Mouse (Mus musculus) CH12.LX (cell line): ENCODE measurements around the gene Asprv1. TPM values are rescaled to one million over a fixed set of nuclear protein-coding genes. Genes with fewer than 3 reads are reported as not detected.

Experiments used
- DNase-seq: peaks from one replicate; pipeline ENCODE4 v3.0.0-alpha.2; 2013; ENCODE audit errors: extremely low read depth
- H3K27ac ChIP-seq: 2 replicates; pipeline ENCODE4 v1.5.1; 2012; ENCODE audit warnings: low read depth, mild to moderate bottlenecking, control low read depth, moderate library complexity; ENCODE audit not compliant: insufficient read depth
- H3K27me3 ChIP-seq: replicated peaks from 2 replicates; pipeline ENCODE3; 2012; ENCODE audit warnings: inconsistent platforms
- H3K36me3 ChIP-seq, 2 experiments: replicated peaks in 1 of 2; 2 replicates each; pipeline versions ENCODE3 to v1.6.1; 2012; ENCODE audit warnings: inconsistent platforms in 1 of 2, low read length in 1 of 2, mild to moderate bottlenecking in 1 of 2, mixed read lengths in 1 of 2, moderate library complexity in 1 of 2; ENCODE audit not compliant: control insufficient read depth in 1 of 2, insufficient read depth in 1 of 2
- H3K4me1 ChIP-seq, 2 experiments: 2 replicates each; pipeline ENCODE4 v1.6.1; 2012; ENCODE audit warnings: inconsistent platforms in 1 of 2, moderate library complexity in 1 of 2; ENCODE audit not compliant: insufficient read depth in 2 of 2, control insufficient read depth in 1 of 2
- H3K4me2 ChIP-seq: 2 replicates; pipeline ENCODE4 v1.6.1; 2012; ENCODE audit warnings: low read depth, mild to moderate bottlenecking, control low read depth; ENCODE audit not compliant: poor library complexity, insufficient read depth, severe bottlenecking
- H3K4me3 ChIP-seq, 3 experiments: fragments of 150-350 bp in 1 of 3; sonication (generic) in 1 of 3; replicated peaks in 1 of 3; 2 replicates each; pipeline versions ENCODE3 to v1.5.1; 2011 to 2012; ENCODE audit warnings: low read depth in 2 of 3, low read length in 2 of 3, mild to moderate bottlenecking in 2 of 3, moderate library complexity in 2 of 3, control low read depth in 1 of 3, improper control_type of control experiment in 1 of 3, inconsistent platforms in 1 of 3, mixed read lengths in 1 of 3; ENCODE audit not compliant: poor library complexity in 1 of 3
- H3K79me2 ChIP-seq: replicated peaks from 2 replicates; pipeline ENCODE4 v1.6.1; 2012; ENCODE audit warnings: mild to moderate bottlenecking, moderate library complexity; ENCODE audit not compliant: control insufficient read depth, poor library complexity, insufficient read depth, severe bottlenecking; ENCODE audit errors: extremely low read depth
- H3K9ac ChIP-seq: 2 replicates; pipeline ENCODE4 v1.6.1; 2012; ENCODE audit warnings: low read depth, mild to moderate bottlenecking, control low read depth, moderate library complexity; ENCODE audit not compliant: insufficient read depth
- H3K9me3 ChIP-seq: replicated peaks from 2 replicates; pipeline ENCODE3; 2012; ENCODE audit warnings: low read length, inconsistent platforms, mixed read lengths
- BHLHE40 ChIP-seq: IDR thresholded peaks from 2 replicates; pipeline ENCODE4 v1.6.1; 2011; ENCODE audit warnings: mild to moderate bottlenecking, low read depth, low read length, improper control_type of control experiment
- CHD1 ChIP-seq: IDR thresholded peaks from 2 replicates; pipeline ENCODE4 v1.6.1; 2012; ENCODE audit warnings: low read depth, low read length, improper control_type of control experiment, inconsistent platforms
- CHD2 ChIP-seq: IDR thresholded peaks from 2 replicates; pipeline ENCODE4 v1.6.1; 2011; ENCODE audit warnings: low read length, improper control_type of control experiment
- CTCF ChIP-seq, 2 experiments: IDR thresholded peaks in 1 of 2; conservative IDR thresholded peaks in 1 of 2; 2 replicates each; pipeline ENCODE4 v1.5.1; 2011 to 2012; ENCODE audit warnings: low read depth in 2 of 2, low read length in 2 of 2, improper control_type of control experiment in 1 of 2, inconsistent platforms in 1 of 2, mild to moderate bottlenecking in 1 of 2, moderate library complexity in 1 of 2
- E2F4 ChIP-seq: IDR thresholded peaks from 2 replicates; pipeline ENCODE4 v1.6.1; 2011; ENCODE audit warnings: low read depth, low read length, improper control_type of control experiment; ENCODE audit not compliant: insufficient replicate concordance
- ELF1 ChIP-seq: IDR thresholded peaks from 2 replicates; pipeline ENCODE4 v1.6.1; 2014; ENCODE audit warnings: low read depth, mild to moderate bottlenecking, inconsistent platforms, low read length, improper control_type of control experiment
- EP300 ChIP-seq: IDR thresholded peaks from 2 replicates; pipeline ENCODE4 v1.6.1; 2011; ENCODE audit warnings: low read length, improper control_type of control experiment
- ETS1 ChIP-seq: conservative IDR thresholded peaks from 2 replicates; pipeline ENCODE4 v1.6.1; 2012; ENCODE audit warnings: low read depth, mild to moderate bottlenecking, inconsistent platforms, low read length, improper control_type of control experiment, moderate library complexity
- GABPA ChIP-seq: IDR thresholded peaks from 2 replicates; pipeline ENCODE4 v1.6.1; 2012; ENCODE audit warnings: low read depth, low read length, improper control_type of control experiment, inconsistent platforms; ENCODE audit not compliant: insufficient replicate concordance
- HCFC1 ChIP-seq: IDR thresholded peaks from 2 replicates; pipeline ENCODE4 v1.6.1; 2012; ENCODE audit warnings: low read depth, mild to moderate bottlenecking, inconsistent platforms, low read length, improper control_type of control experiment
- IRF4 ChIP-seq: IDR thresholded peaks from 2 replicates; pipeline ENCODE4 v1.6.1; 2014; ENCODE audit warnings: low read depth, mild to moderate bottlenecking, inconsistent platforms, low read length, improper control_type of control experiment
- JUN ChIP-seq: IDR thresholded peaks from 2 replicates; pipeline ENCODE4 v1.6.1; 2011; ENCODE audit warnings: low read depth, mild to moderate bottlenecking, low read length, improper control_type of control experiment, moderate library complexity; ENCODE audit not compliant: insufficient read depth
- JUND ChIP-seq: conservative IDR thresholded peaks from 2 replicates; pipeline ENCODE4 v1.6.1; 2011; ENCODE audit warnings: low read depth, low read length, improper control_type of control experiment
- KAT2A ChIP-seq: IDR thresholded peaks from 2 replicates; pipeline ENCODE4 v1.6.1; 2012; ENCODE audit warnings: low read length, improper control_type of control experiment, inconsistent platforms; ENCODE audit not compliant: insufficient replicate concordance
- MAFK ChIP-seq: IDR thresholded peaks from 2 replicates; pipeline ENCODE4 v1.6.1; 2011; ENCODE audit warnings: low read length, improper control_type of control experiment; ENCODE audit not compliant: insufficient replicate concordance
- MAX ChIP-seq: IDR thresholded peaks from 2 replicates; pipeline ENCODE4 v1.6.1; 2011; ENCODE audit warnings: low read length, improper control_type of control experiment
- MAZ ChIP-seq: IDR thresholded peaks from 2 replicates; pipeline ENCODE4 v1.6.1; 2012; ENCODE audit warnings: low read depth, mild to moderate bottlenecking, inconsistent platforms, low read length, improper control_type of control experiment, moderate library complexity
- MEF2A ChIP-seq: IDR thresholded peaks from 2 replicates; pipeline ENCODE4 v1.6.1; 2014; ENCODE audit warnings: low read depth, mild to moderate bottlenecking, inconsistent platforms, low read length, improper control_type of control experiment, borderline replicate concordance
- MXI1 ChIP-seq: IDR thresholded peaks from 2 replicates; pipeline ENCODE4 v1.6.1; 2011; ENCODE audit warnings: mild to moderate bottlenecking, low read depth, low read length, improper control_type of control experiment
- MYC ChIP-seq: IDR thresholded peaks from 2 replicates; pipeline ENCODE4 v1.6.1; 2011; ENCODE audit warnings: low read depth, mild to moderate bottlenecking, improper control_type of control experiment, low read length
- NELFE ChIP-seq: IDR thresholded peaks from 2 replicates; pipeline ENCODE4 v1.6.1; 2011; ENCODE audit warnings: low read depth, low read length, improper control_type of control experiment
- NRF1 ChIP-seq: IDR thresholded peaks from 2 replicates; pipeline ENCODE4 v1.6.1; 2014; ENCODE audit warnings: low read depth, mild to moderate bottlenecking, inconsistent platforms, low read length, improper control_type of control experiment, moderate library complexity
- PAX5 ChIP-seq: IDR thresholded peaks from 2 replicates; pipeline ENCODE4 v1.6.1; 2012; ENCODE audit warnings: low read length, inconsistent platforms, mixed read lengths
- POLR2A ChIP-seq: IDR thresholded peaks from 2 replicates; pipeline ENCODE4 v1.6.1; 2011; ENCODE audit warnings: low read depth, mild to moderate bottlenecking, improper control_type of control experiment, low read length
- POLR2AphosphoS2 ChIP-seq: IDR thresholded peaks from 2 replicates; pipeline ENCODE4 v1.6.1; 2011; ENCODE audit warnings: low read depth, low read length, improper control_type of control experiment
- RAD21 ChIP-seq: IDR thresholded peaks from 2 replicates; pipeline ENCODE4 v1.6.1; 2011; ENCODE audit warnings: low read depth, mild to moderate bottlenecking, low read length, improper control_type of control experiment, moderate library complexity
- RCOR1 ChIP-seq: conservative IDR thresholded peaks from 2 replicates; pipeline ENCODE4 v1.6.1; 2012; ENCODE audit warnings: low read depth, mild to moderate bottlenecking, inconsistent platforms, low read length, improper control_type of control experiment
- SIN3A ChIP-seq: IDR thresholded peaks from 2 replicates; pipeline ENCODE4 v1.6.1; 2012; ENCODE audit warnings: low read length, improper control_type of control experiment, inconsistent platforms
- SMC3 ChIP-seq: IDR thresholded peaks from 2 replicates; pipeline ENCODE4 v1.6.1; 2011; ENCODE audit warnings: low read depth, low read length, improper control_type of control experiment
- TBP ChIP-seq: conservative IDR thresholded peaks from 2 replicates; pipeline ENCODE4 v1.6.1; 2011; ENCODE audit warnings: low read depth, low read length, improper control_type of control experiment
- TCF12 ChIP-seq: IDR thresholded peaks from 2 replicates; pipeline ENCODE4 v1.6.1; 2014; ENCODE audit warnings: low read depth, mild to moderate bottlenecking, inconsistent platforms, low read length, improper control_type of control experiment
- UBTF ChIP-seq: IDR thresholded peaks from 2 replicates; pipeline ENCODE4 v1.6.1; 2012; ENCODE audit warnings: low read depth, mild to moderate bottlenecking, inconsistent platforms, low read length, improper control_type of control experiment, moderate library complexity
- USF1 ChIP-seq: IDR thresholded peaks from 2 replicates; pipeline ENCODE4 v1.6.1; 2014; ENCODE audit warnings: low read depth, mild to moderate bottlenecking, inconsistent platforms, low read length, improper control_type of control experiment
- USF2 ChIP-seq: conservative IDR thresholded peaks from 2 replicates; pipeline ENCODE4 v1.6.1; 2011; ENCODE audit warnings: low read depth, low read length, improper control_type of control experiment
- ZC3H11A ChIP-seq: IDR thresholded peaks from 2 replicates; pipeline ENCODE4 v1.6.1; 2012; ENCODE audit warnings: low read depth, mild to moderate bottlenecking, inconsistent platforms, low read length, improper control_type of control experiment
- ZKSCAN1 ChIP-seq: IDR thresholded peaks from 2 replicates; pipeline ENCODE4 v1.6.1; 2012; ENCODE audit warnings: low read depth, inconsistent platforms, low read length, improper control_type of control experiment, borderline replicate concordance
- ZMIZ1 ChIP-seq: IDR thresholded peaks from 2 replicates; pipeline ENCODE4 v1.6.1; 2012; ENCODE audit warnings: low read depth, mild to moderate bottlenecking, inconsistent platforms, low read length, improper control_type of control experiment
- ZNF384 ChIP-seq: IDR thresholded peaks from 2 replicates; pipeline ENCODE4 v1.6.1; 2012; ENCODE audit warnings: low read depth, low read length, improper control_type of control experiment, inconsistent platforms
- dilution Hi-C: fragments of 300-500 bp; cut with MboI; formaldehyde crosslinking; loops from 2 replicates; pipeline ENCODE4 v1.14.3; 2020; ENCODE audit warnings: low sequenced_read_pairs; ENCODE audit not compliant: extremely low pct_unique_long_range_greater_than_20kb, extremely low pct_ligation_motif_present
- in situ Hi-C: fragments of 300-500 bp; cut with MboI; formaldehyde crosslinking; loops from 3 replicates; pipeline ENCODE4 v1.14.3; 2019; ENCODE audit warnings: low sequenced_read_pairs, low pct_ligation_motif_present, low pct_unique_long_range_greater_than_20kb, mixed read lengths
- polyA plus RNA-seq: library from polyadenylated mRNA; unstranded; fragments of >175 nt; gene quantifications from 2 replicates; pipeline ENCODE4 v1.2.1, GENCODE M21; 2012; ENCODE audit warnings: low read depth; ENCODE audit not compliant: insufficient read length
- total RNA-seq, 2 experiments: library from RNA; depleted of rRNA; stranded (reverse); fragments of 300-350 nt in 1 of 2; fragments of >200 nt in 1 of 2; gene quantifications; 2 replicates each; pipeline ENCODE4 v1.2.3; 2012 to 2014

Gene Asprv1
- total and polyA plus RNA-seq, 3 experiments: not detected

- Histone ChIP-seq H3K27me3 (no peaks in the 10 kb centered on the region), H3K4me1 (peaks cover 8 to 18% of the 10 kb centered on the region in 2 experiments), H3K4me2 (no peak overlapping the region), H3K79me2 (no peaks in the 10 kb centered on the region), H3K9ac (no peak overlapping the region), H3K4me3 (no peak overlapping the region), H3K27ac (no peak overlapping the region), H3K36me3 (peaks cover 23 to 43% of the 10 kb centered on the region in 2 experiments), H3K9me3 (no peaks in the 10 kb centered on the region)
- TF ChIP-seq POLR2A (no peak), KAT2A (no peak), RAD21 (no peak), MAX (no peak), USF1 (no peak), CHD2 (no peak), ZC3H11A (no peak), UBTF (no peak), MYC (peak; percentile 58; the same call in 1 of the 2 replicates), ZMIZ1 (no peak), SMC3 (no peak), ZKSCAN1 (no peak), MAZ (no peak), GABPA (no peak), NRF1 (no peak), MAFK (no peak), MXI1 (no peak), PAX5 (no peak), CTCF (conservative IDR thresholded peaks at IDR 0.05 in 1 of 2, IDR thresholded peaks at IDR 0.05 in 1 of 2; ENCODE audit: low read depth in 2 of 2, low read length in 2 of 2) (peak in 1 of 2 experiments; percentile 30; a peak in 2 of 4 replicates), NELFE (no peak), BHLHE40 (peak; percentile 21; the same call in 1 of the 2 replicates), JUN (no peak), CHD1 (no peak), E2F4 (no peak), HCFC1 (no peak), IRF4 (peak; percentile 40; the same call in 1 of the 2 replicates), USF2 (no peak), MEF2A (no peak), ELF1 (no peak), ETS1 (no peak), POLR2AphosphoS2 (no peak), EP300 (0 out of 2 replicates have a peak, but pooled peaks have one; percentile 10), TBP (no peak), TCF12 (no peak), SIN3A (no peak), JUND (no peak), ZNF384 (no peak), RCOR1 (no peak)
- dilution Hi-C loops: no loop called here
- DNase-seq: peak; percentile 49
- in situ Hi-C loops: no loop called here
These were observed 26.4 kb downstream of the Asprv1 start for GRCm38 (mm10) chr6:86654270-86654916.
